Mouse (Mus musculus) gastrocnemius, adult 2 months (tissue): ENCODE measurements around the gene Slc8a1. TPM values are rescaled to one million over a fixed set of nuclear protein-coding genes. Genes with fewer than 3 reads are reported as not detected.
A peak's percentile ranks its signal among the peaks of the same experiment; 100 is the strongest.

Source experiments
- DNase-seq: peaks from one replicate; pipeline ENCODE4 v3.0.0; 2022
- H3K27ac ChIP-seq: fragments of 200-600 bp; 2 replicates; pipeline ENCODE4 v1.8.1; 2022; ENCODE audit warnings: mild to moderate bottlenecking
- H3K4me3 ChIP-seq: fragments of 200-600 bp; 2 replicates; pipeline ENCODE4 v1.8.1; 2022; ENCODE audit warnings: mild to moderate bottlenecking, moderate library complexity
- CTCF ChIP-seq: fragments of 200-600 bp; IDR thresholded peaks from 2 replicates; pipeline ENCODE4 v1.8.1; 2022; ENCODE audit warnings: antibody characterized with exemption, mild to moderate bottlenecking, moderate library complexity
- intact Hi-C: fragments of 180-260 bp; cut with DNase I; formaldehyde crosslinking; loops from one replicate; pipeline ENCODE4 v1.15.1; 2025
- total RNA-seq, 2 experiments: library from RNA; stranded (reverse); gene quantifications; 2 replicates each; pipeline ENCODE4 v1.2.3; 2021

Slc8a1 gene
- total RNA-seq, 2 experiments from 2014 or later = 15.9 to 19.9 TPM

- Histone ChIP-seq H3K27ac (no peak overlapping the region), H3K4me3 (no peak overlapping the region)
- intact Hi-C loops = no loop called here
- TF ChIP-seq CTCF = no peak
- DNase-seq = peak; percentile 70
These were observed 195.6 kb downstream of the Slc8a1 start for GRCm38 (mm10) chr17:81542313-81543185.

- H3K27ac ChIP-seq = peak overlapping the region; percentile 12; the same call in 1 of the 2 replicates
- intact Hi-C loops = no loop called here
- H3K4me3 ChIP-seq = no peak overlapping the region
- DNase-seq = no peak
- no peak for TF ChIP-seq CTCF
These were observed 199.7 kb downstream of the Slc8a1 start for GRCm38 (mm10) chr17:81538163-81539160.

GRCm38 (mm10) chr17:81536093-81536492, 202.1 kb downstream of the Slc8a1 start:
- intact Hi-C loops = no loop called here
- Histone ChIP-seq H3K4me3 (no peak overlapping the region), H3K27ac (no peak overlapping the region)
- DNase-seq = no peak
- TF ChIP-seq CTCF = no peak

DNA sequence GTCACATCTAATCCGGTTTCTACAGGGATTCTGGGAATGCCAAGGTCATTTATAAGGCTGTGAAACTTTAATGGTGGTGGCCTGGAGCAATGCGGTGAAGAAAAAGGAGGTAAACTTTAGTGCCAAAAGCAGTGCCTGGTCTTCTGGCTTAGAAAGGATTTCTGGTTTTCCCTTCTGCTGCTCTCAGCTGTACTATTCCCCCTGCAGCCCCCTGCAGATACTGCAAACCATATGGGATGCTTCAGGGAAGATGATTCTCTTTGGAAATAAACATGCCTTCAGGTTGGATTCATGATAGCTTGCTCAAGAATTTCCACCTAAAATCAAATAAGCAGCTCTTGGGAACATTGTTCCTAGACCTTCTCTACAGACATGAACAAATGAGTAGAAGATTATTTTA, 208.3 kb downstream of the Slc8a1 start:
- intact Hi-C loops = no loop called here
- no peak for TF ChIP-seq CTCF
- Histone ChIP-seq H3K4me3 (no peak overlapping the region), H3K27ac (no peak overlapping the region)
- no peak for DNase-seq

GRCm38 (mm10) chr17:81528940-81529339, 209.2 kb downstream of the Slc8a1 start:
- Histone ChIP-seq H3K4me3 (no peak overlapping the region), H3K27ac (no peak overlapping the region)
- DNase-seq = no peak
- TF ChIP-seq CTCF = no peak
- intact Hi-C loops = no loop called here

- no peak overlapping the region for H3K4me3 ChIP-seq
- no peak for TF ChIP-seq CTCF
- no peak for DNase-seq
- intact Hi-C loops = no loop called here
- H3K27ac ChIP-seq = no peak overlapping the region
These were observed 211.7 kb downstream of the Slc8a1 start for GRCm38 (mm10) chr17:81526463-81526862.

- intact Hi-C loops = no loop called here
- DNase-seq = no peak
- Histone ChIP-seq H3K4me3 (no peak overlapping the region), H3K27ac (no peak overlapping the region)
- TF ChIP-seq CTCF = no peak
These were observed 213.4 kb downstream of the Slc8a1 start for GRCm38 (mm10) chr17:81524826-81525225.

- no peak for TF ChIP-seq CTCF
- H3K4me3 ChIP-seq = no peak overlapping the region
- no peak overlapping the region for H3K27ac ChIP-seq
- no peak for DNase-seq
- intact Hi-C loops = no loop called here
These were observed 214.2 kb downstream of the Slc8a1 start for GRCm38 (mm10) chr17:81523943-81524342.

DNA sequence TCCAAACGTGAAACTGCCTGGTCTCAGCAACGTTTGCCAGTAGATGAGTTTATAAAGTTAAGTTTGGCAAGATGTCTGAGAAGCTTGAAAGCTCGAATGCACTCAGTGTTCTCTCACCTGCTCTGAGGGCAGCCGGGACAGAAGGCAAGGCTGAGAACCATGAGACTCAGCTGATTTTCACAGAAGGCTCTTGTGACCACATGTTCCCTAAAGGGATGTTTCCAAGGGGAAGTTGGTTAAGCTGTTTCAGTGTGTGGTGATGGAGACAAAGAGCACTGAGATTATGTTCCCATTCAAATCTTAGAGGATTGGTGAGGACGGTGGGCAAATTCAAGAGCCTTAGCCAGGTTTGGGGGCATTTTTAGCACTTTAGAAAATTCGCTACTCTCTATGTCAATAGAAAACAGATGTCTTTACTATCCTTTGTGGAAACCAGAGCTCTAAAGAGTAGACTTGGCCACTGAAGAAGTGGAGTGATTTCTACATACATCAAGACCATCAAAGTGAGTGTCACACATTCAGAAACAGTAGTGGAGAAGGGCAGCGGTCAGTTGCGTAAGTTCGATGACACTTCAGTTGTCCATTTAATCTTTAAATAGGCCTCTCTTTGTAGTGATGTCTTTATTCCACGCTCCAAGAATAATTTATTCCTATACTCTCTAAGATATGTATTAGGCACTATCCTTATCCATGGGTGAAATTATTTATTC, 219.7 kb downstream of the Slc8a1 start:
- no peak overlapping the region for H3K27ac ChIP-seq
- TF ChIP-seq CTCF = no peak

GRCm38 (mm10) chr17:81516155-81516554, 222.0 kb downstream of the Slc8a1 start:
- TF ChIP-seq CTCF = no peak
- Histone ChIP-seq H3K4me3 (no peak overlapping the region), H3K27ac (no peak overlapping the region)
- DNase-seq = no peak
- intact Hi-C loops = no loop called here

More for the DNA sequence above, 219.7 kb downstream of the Slc8a1 start:
- no peak overlapping the region for H3K4me3 ChIP-seq
- DNase-seq = no peak
- intact Hi-C loops = no loop called here

DNA sequence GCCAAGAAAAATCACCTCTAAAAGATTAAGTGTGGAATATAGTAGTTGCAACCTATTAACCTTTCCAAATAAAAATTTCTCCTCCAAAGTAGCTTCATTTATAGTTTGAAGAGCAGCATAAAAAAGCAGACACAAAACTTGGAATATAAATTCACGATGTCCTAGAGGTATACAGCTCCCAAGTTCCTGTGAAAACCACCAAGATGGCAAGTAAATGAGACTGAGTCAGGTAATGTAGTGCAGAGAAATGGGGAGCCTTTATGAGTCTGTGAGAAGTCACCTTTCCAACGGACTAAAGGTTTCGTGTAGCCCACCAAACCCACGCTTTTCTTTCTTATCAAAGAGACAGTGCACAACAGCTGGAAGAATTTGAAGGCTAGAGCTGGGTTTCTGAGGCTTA, 224.2 kb downstream of the Slc8a1 start:
- intact Hi-C loops = no loop called here
- H3K4me3 ChIP-seq = no peak overlapping the region
- no peak for TF ChIP-seq CTCF
- H3K27ac ChIP-seq = no peak overlapping the region
- no peak for DNase-seq

- no peak for DNase-seq
- intact Hi-C loops = no loop called here
- no peak overlapping the region for H3K4me3 ChIP-seq
- TF ChIP-seq CTCF = no peak
- H3K27ac ChIP-seq = no peak overlapping the region
These were observed 224.7 kb downstream of the Slc8a1 start for GRCm38 (mm10) chr17:81513368-81513958.
